Mouse (Mus musculus): ENCODE results near the gene Srp54a. TPM values are rescaled to one million over a fixed set of nuclear protein-coding genes. Genes with fewer than 3 reads are reported as not detected.
"Not testable (repeated sequence)": the region's sequence is repeated elsewhere in the genome, so short reads cannot be mapped to it uniquely, and the experiment has no call there.

Gene Srp54a
- polyA plus RNA-seq (2016; fragmentation: Nextera tagmentation; extraction: Ambion mirVana) = 140 and 155 TPM in 2 replicates

GRCm38 (mm10) chr12:55079726-55080600 is at the start of gene Srp54a, which contains the start of gene 2700097O09Rik:
Gene Srp54a (plus strand): TSS chr12:55080262.
Gene 2700097O09Rik (minus strand): TSS chr12:55080110.
- not testable (repeated sequence) for H3K36me3 ChIP-seq (replicated peaks); H3K9me3 ChIP-seq; H3K4me1 ChIP-seq; H3K27me3 ChIP-seq (ENCODE audit: poor library complexity, severe bottlenecking)
- DNase-seq (ENCODE audit: extremely low spot score, low spot score) = peak; percentile 96
- H3K4me3 ChIP-seq = peak within 1 kb of the TSS; percentile 71
- peak within 1 kb of the TSS; percentile 87 for H3K27ac ChIP-seq
- under 1% methylated on average over 60 of the region's 60 CpGs for WGBS

GRCm38 (mm10) chr12:55041011-55041410 is 39.1 kb upstream of the Srp54a start:
- Histone ChIP-seq H3K4me1 (no peaks in the 10 kb centered on the region), H3K9me3 (no peaks in the 10 kb centered on the region)

GRCm38 (mm10) chr12:55049731-55050353 is 30.2 kb upstream of the Srp54a start:
- H3K27me3 ChIP-seq (ENCODE audit: poor library complexity, severe bottlenecking) = no peaks in the 10 kb centered on the region
- no peak for DNase-seq (ENCODE audit: extremely low spot score, low spot score)
- no peak overlapping the region for H3K4me3 ChIP-seq
- peaks cover 38% of the 10 kb centered on the region for H3K36me3 ChIP-seq (replicated peaks)
- H3K27ac ChIP-seq = no peak overlapping the region
- no peaks in the 10 kb centered on the region for H3K9me3 ChIP-seq
- no peaks in the 10 kb centered on the region for H3K4me1 ChIP-seq
- WGBS = 95% methylated on average over 8 of the region's 8 CpGs

More at GRCm38 (mm10) chr12:55041011-55041410, 39.1 kb upstream of the Srp54a start:
- Histone ChIP-seq H3K4me3 (no peak overlapping the region), H3K27me3 (ENCODE audit: poor library complexity, severe bottlenecking) (no peaks in the 10 kb centered on the region), H3K27ac (no peak overlapping the region), H3K36me3 (replicated peaks) (peaks cover 16% of the 10 kb centered on the region)
- WGBS = 82% methylated on average over 15 of the region's 15 CpGs
- no peak for DNase-seq (ENCODE audit: extremely low spot score, low spot score)

- DNase-seq (ENCODE audit: extremely low spot score, low spot score) = no peak
These were observed 28.6 kb upstream of the Srp54a start for GRCm38 (mm10) chr12:55051210-55052173.

GRCm38 (mm10) chr12:55053267-55053666 is 26.8 kb upstream of the Srp54a start:
- H3K27me3 ChIP-seq (ENCODE audit: poor library complexity, severe bottlenecking) = no peaks in the 10 kb centered on the region
- H3K4me1 ChIP-seq = no peaks in the 10 kb centered on the region
- no peak overlapping the region for H3K4me3 ChIP-seq
- no peak overlapping the region for H3K27ac ChIP-seq
- no peaks in the 10 kb centered on the region for H3K9me3 ChIP-seq
- DNase-seq (ENCODE audit: extremely low spot score, low spot score) = no peak
- 93% methylated on average over 7 of the region's 7 CpGs for WGBS
- peaks cover 24% of the 10 kb centered on the region for H3K36me3 ChIP-seq (replicated peaks)

More at GRCm38 (mm10) chr12:55051210-55052173, 28.6 kb upstream of the Srp54a start:
- Histone ChIP-seq H3K27me3 (ENCODE audit: poor library complexity, severe bottlenecking) (no peaks in the 10 kb centered on the region), H3K4me3 (no peak overlapping the region), H3K4me1 (no peaks in the 10 kb centered on the region), H3K36me3 (replicated peaks) (peaks cover 25% of the 10 kb centered on the region), H3K9me3 (no peaks in the 10 kb centered on the region), H3K27ac (no peak overlapping the region)
- 95% methylated on average over 8 of the region's 8 CpGs for WGBS

- DNase-seq (ENCODE audit: extremely low spot score, low spot score) = no peak
- no peak overlapping the region for H3K27ac ChIP-seq
- no peaks in the 10 kb centered on the region for H3K4me1 ChIP-seq
- no peak overlapping the region for H3K4me3 ChIP-seq
- WGBS = 89% methylated on average over 2 of the region's 2 CpGs
- H3K9me3 ChIP-seq = no peaks in the 10 kb centered on the region
- no peaks in the 10 kb centered on the region for H3K27me3 ChIP-seq (ENCODE audit: poor library complexity, severe bottlenecking)
- peaks cover 26% of the 10 kb centered on the region for H3K36me3 ChIP-seq (replicated peaks)
These were observed 25.4 kb upstream of the Srp54a start for GRCm38 (mm10) chr12:55054551-55055241.

GRCm38 (mm10) chr12:55056703-55057102 is 23.4 kb upstream of the Srp54a start:
- Histone ChIP-seq H3K4me3 (no peak overlapping the region), H3K9me3 (no peaks in the 10 kb centered on the region), H3K27ac (no peak overlapping the region), H3K27me3 (ENCODE audit: poor library complexity, severe bottlenecking) (no peaks in the 10 kb centered on the region), H3K36me3 (replicated peaks) (peaks cover 31% of the 10 kb centered on the region), H3K4me1 (no peaks in the 10 kb centered on the region)
- no peak for DNase-seq (ENCODE audit: extremely low spot score, low spot score)
- 92% methylated on average over 2 of the region's 2 CpGs for WGBS

- Histone ChIP-seq H3K9me3 (no peaks in the 10 kb centered on the region), H3K36me3 (replicated peaks) (peaks cover 27% of the 10 kb centered on the region), H3K27me3 (ENCODE audit: poor library complexity, severe bottlenecking) (no peaks in the 10 kb centered on the region), H3K27ac (no peak overlapping the region), H3K4me3 (no peak overlapping the region), H3K4me1 (no peaks in the 10 kb centered on the region)
- WGBS = 75% methylated on average over 6 of the region's 6 CpGs
- no peak for DNase-seq (ENCODE audit: extremely low spot score, low spot score)
These were observed 21.0 kb upstream of the Srp54a start for GRCm38 (mm10) chr12:55058865-55059615.

GRCm38 (mm10) chr12:55059812-55060211 is 20.2 kb upstream of the Srp54a start:
- Histone ChIP-seq H3K4me3 (no peak overlapping the region), H3K27me3 (ENCODE audit: poor library complexity, severe bottlenecking) (no peaks in the 10 kb centered on the region), H3K36me3 (replicated peaks) (peaks cover 27% of the 10 kb centered on the region), H3K27ac (no peak overlapping the region), H3K4me1 (no peaks in the 10 kb centered on the region), H3K9me3 (no peaks in the 10 kb centered on the region)
- 80% methylated on average over 3 of the region's 3 CpGs for WGBS
- DNase-seq (ENCODE audit: extremely low spot score, low spot score) = no peak

- no peaks in the 10 kb centered on the region for H3K27me3 ChIP-seq (ENCODE audit: poor library complexity, severe bottlenecking)
- WGBS = 92% methylated on average over 6 of the region's 6 CpGs
- no peak overlapping the region for H3K4me3 ChIP-seq
- no peak for DNase-seq (ENCODE audit: extremely low spot score, low spot score)
- H3K9me3 ChIP-seq = no peaks in the 10 kb centered on the region
- peaks cover 27% of the 10 kb centered on the region for H3K36me3 ChIP-seq (replicated peaks)
- H3K27ac ChIP-seq = no peak overlapping the region
- H3K4me1 ChIP-seq = no peaks in the 10 kb centered on the region
These were observed 19.7 kb upstream of the Srp54a start for GRCm38 (mm10) chr12:55060212-55060898.

- peaks cover 27% of the 10 kb centered on the region for H3K36me3 ChIP-seq (replicated peaks)
- no peak overlapping the region for H3K27ac ChIP-seq
- H3K9me3 ChIP-seq = no peaks in the 10 kb centered on the region
- 94% methylated on average over 10 of the region's 10 CpGs for WGBS
- no peak for DNase-seq (ENCODE audit: extremely low spot score, low spot score)
- no peaks in the 10 kb centered on the region for H3K27me3 ChIP-seq (ENCODE audit: poor library complexity, severe bottlenecking)
- H3K4me1 ChIP-seq = no peaks in the 10 kb centered on the region
- H3K4me3 ChIP-seq = no peak overlapping the region
These were observed 19.1 kb upstream of the Srp54a start for GRCm38 (mm10) chr12:55061006-55061405.

Data from forebrain, embryonic 10.5 days (tissue).